Mouse (Mus musculus) kidney, embryonic 14.5 days (tissue): Measurements from ENCODE around the gene Cd27. TPM values are rescaled to one million over a fixed set of nuclear protein-coding genes. Genes with fewer than 3 reads are reported as not detected.
A peak's percentile ranks its signal among the peaks of the same experiment; 100 is the strongest.

ENCODE experiments used
- ATAC-seq: fragments of 200-750 bp; cut with Nextera tagmentation; 2 replicates; pipeline ENCODE4 v1.8.0; 2017; ENCODE audit warnings: moderate number of reproducible peaks, mild to moderate bottlenecking, moderate TSS enrichment, moderate library complexity; ENCODE audit not compliant: low FRiP score, low TSS enrichment
- H3K27ac ChIP-seq: fragments of 300-500 bp; sonication (generic); 2 replicates; pipeline ENCODE4 v1.5.1; 2014; ENCODE audit warnings: low read depth, mild to moderate bottlenecking, low read length, moderate library complexity, mixed read lengths
- H3K27me3 ChIP-seq: fragments of 300-500 bp; sonication (generic); 2 replicates; pipeline ENCODE4 v1.6.1; 2014; ENCODE audit warnings: mild to moderate bottlenecking, low read length; ENCODE audit not compliant: control insufficient read depth, insufficient read depth
- H3K36me3 ChIP-seq: fragments of 300-500 bp; sonication (generic); 2 replicates; pipeline ENCODE4 v1.6.1; 2014; ENCODE audit warnings: low read length, mixed read lengths; ENCODE audit not compliant: control insufficient read depth, insufficient read depth
- H3K4me1 ChIP-seq: fragments of 300-500 bp; sonication (generic); 2 replicates; pipeline ENCODE4 v1.6.1; 2014; ENCODE audit warnings: low read length, mixed read lengths; ENCODE audit not compliant: control insufficient read depth, insufficient read depth
- H3K4me2 ChIP-seq: fragments of 300-500 bp; sonication (generic); replicated peaks from 2 replicates; pipeline ENCODE4 v1.6.1; 2014; ENCODE audit warnings: low read depth, mild to moderate bottlenecking, low read length
- H3K4me3 ChIP-seq: fragments of 300-500 bp; sonication (generic); 2 replicates; pipeline ENCODE4 v1.5.1; 2014; ENCODE audit warnings: mild to moderate bottlenecking, low read length
- H3K9ac ChIP-seq: fragments of 300-500 bp; sonication (generic); 2 replicates; pipeline ENCODE4 v1.6.1; 2014; ENCODE audit warnings: low read depth, mild to moderate bottlenecking, low read length, moderate library complexity
- H3K9me3 ChIP-seq: fragments of 300-500 bp; sonication (generic); 2 replicates; pipeline ENCODE4 v1.6.1; 2016; ENCODE audit warnings: low read length; ENCODE audit not compliant: control insufficient read depth
- WGBS: fragments of 180-500 bp; shearing (Covaris S2); extraction: QIAGEN DNeasy Blood & Tissue Kit; methylation state at CpG from one replicate; pipeline ENCODE4 v1.1.7; 2014; 5-methylcytosine and 5-hydroxymethylcytosine counted together
- polyA plus RNA-seq: library from polyadenylated mRNA; unstranded; fragments of >200 nt; fragmentation: Nextera tagmentation; extraction: Ambion mirVana; gene quantifications from 2 replicates; pipeline ENCODE4 v1.2.1, GENCODE M21; 2014

The Cd27 gene
- polyA plus RNA-seq, 1 experiment from 2014 or later: 1.5 TPM

- H3K27me3 ChIP-seq: peaks cover 10% of the 10 kb centered on the region
- H3K27ac ChIP-seq: no peak overlapping the region
- no peak for ATAC-seq
- no peaks in the 10 kb centered on the region for H3K36me3 ChIP-seq
- no peak overlapping the region for H3K4me3 ChIP-seq
- 32% methylated on average over 2 of the region's 2 CpGs for WGBS
- H3K4me2 ChIP-seq: no peak overlapping the region
- H3K9me3 ChIP-seq: no peaks in the 10 kb centered on the region
- H3K9ac ChIP-seq: no peak overlapping the region
- no peaks in the 10 kb centered on the region for H3K4me1 ChIP-seq
Observed at GRCm38 (mm10) chr6:125212621-125213020, 24.2 kb downstream of the Cd27 start.

DNA sequence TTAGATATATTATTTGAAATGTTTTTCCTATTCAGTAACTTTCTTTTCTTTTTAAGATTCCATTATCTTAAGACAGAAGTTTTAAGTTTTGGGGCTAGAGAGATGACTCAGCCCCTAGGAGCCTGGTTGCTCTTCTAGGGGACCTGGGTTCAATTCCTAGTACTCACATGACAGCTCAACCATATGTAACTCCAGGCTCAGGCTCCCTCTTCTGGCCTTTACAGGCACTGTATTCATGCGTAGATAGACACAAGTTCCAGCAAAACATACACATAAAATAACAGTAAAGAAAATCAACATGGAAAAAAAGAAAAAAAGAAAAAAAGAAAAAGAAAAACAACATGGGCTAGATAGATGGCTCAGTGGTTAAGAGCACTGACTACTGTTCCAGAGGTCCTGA, 26.4 kb downstream of the Cd27 start:
- Histone ChIP-seq H3K9me3 (no peaks in the 10 kb centered on the region), H3K27ac (no peak overlapping the region), H3K4me1 (no peaks in the 10 kb centered on the region), H3K27me3 (peaks cover 10% of the 10 kb centered on the region), H3K9ac (no peak overlapping the region), H3K36me3 (no peaks in the 10 kb centered on the region), H3K4me2 (no peak overlapping the region), H3K4me3 (no peak overlapping the region)
- no peak for ATAC-seq
- 74% methylated on average over 1 of the region's 1 CpGs for WGBS

GRCm38 (mm10) chr6:125197166-125197565, 39.6 kb downstream of the Cd27 start:
- H3K4me1 ChIP-seq: no peaks in the 10 kb centered on the region
- H3K9me3 ChIP-seq: no peaks in the 10 kb centered on the region
- H3K9ac ChIP-seq: no peak overlapping the region
- no peak overlapping the region for H3K4me2 ChIP-seq
- H3K36me3 ChIP-seq: peaks cover 19% of the 10 kb centered on the region
- H3K27me3 ChIP-seq: no peaks in the 10 kb centered on the region
- 90% methylated on average over 5 of the region's 5 CpGs for WGBS
- H3K27ac ChIP-seq: no peak overlapping the region
- no peak for ATAC-seq
- no peak overlapping the region for H3K4me3 ChIP-seq

DNA sequence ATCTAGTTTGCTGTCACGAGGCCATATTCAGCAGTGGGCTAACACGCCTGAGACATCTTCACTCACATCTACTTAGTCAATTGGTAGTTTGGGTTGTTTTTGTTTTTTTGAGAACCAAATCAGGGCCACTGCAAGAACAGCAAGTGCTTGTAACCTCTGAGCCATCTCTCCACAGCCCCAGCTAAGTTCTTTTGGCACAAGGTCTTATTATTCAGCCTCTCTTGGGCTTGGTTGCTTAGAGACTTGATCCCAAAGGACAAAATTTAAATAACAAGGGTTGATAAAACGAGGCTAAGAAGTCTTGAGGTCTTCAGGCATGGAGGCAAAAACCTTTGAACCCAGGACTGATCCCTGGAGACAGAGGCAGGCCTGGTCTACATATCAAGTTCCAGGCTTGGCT, 40.5 kb downstream of the Cd27 start:
- no peak overlapping the region for H3K4me3 ChIP-seq
- no peak overlapping the region for H3K4me2 ChIP-seq
- no peaks in the 10 kb centered on the region for H3K27me3 ChIP-seq
- peaks cover 19% of the 10 kb centered on the region for H3K36me3 ChIP-seq
- no peak overlapping the region for H3K9ac ChIP-seq
- no peaks in the 10 kb centered on the region for H3K9me3 ChIP-seq
- H3K27ac ChIP-seq: no peak overlapping the region
- ATAC-seq: no peak
- no peaks in the 10 kb centered on the region for H3K4me1 ChIP-seq
- WGBS: 63% methylated on average over 3 of the region's 3 CpGs

DNA sequence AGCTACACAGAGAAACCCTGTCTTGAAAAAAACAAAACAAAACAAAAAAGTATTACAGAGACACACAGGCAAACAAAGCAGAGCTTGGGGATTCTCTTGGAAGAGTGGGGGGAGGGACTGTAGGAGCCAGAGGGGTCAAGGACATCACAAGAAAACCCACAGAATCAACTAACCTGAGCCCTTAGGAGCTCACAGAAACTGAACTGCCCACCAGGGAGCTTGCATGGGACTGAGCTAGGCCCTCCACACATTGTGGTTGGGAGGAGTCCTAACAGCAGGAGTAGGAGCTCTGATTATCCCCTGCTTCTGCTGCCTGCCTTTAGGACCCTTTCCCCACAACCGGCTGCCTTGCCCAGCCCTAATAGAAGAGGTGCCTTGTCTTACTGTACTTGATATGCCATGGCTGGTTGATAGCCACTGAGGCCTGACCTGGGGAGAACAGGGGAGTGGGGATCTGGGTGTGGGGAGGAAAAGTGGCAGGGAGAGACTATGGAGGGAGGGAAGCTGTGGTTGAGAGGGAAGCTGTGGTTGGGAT, 41.2 kb downstream of the Cd27 start:
- Histone ChIP-seq H3K4me1 (no peaks in the 10 kb centered on the region), H3K9ac (no peak overlapping the region), H3K9me3 (no peaks in the 10 kb centered on the region), H3K4me3 (no peak overlapping the region), H3K36me3 (peaks cover 19% of the 10 kb centered on the region), H3K27me3 (no peaks in the 10 kb centered on the region), H3K4me2 (no peak overlapping the region), H3K27ac (no peak overlapping the region)
- ATAC-seq: no peak
- WGBS: 30% methylated on average over 1 of the region's 1 CpGs

GRCm38 (mm10) chr6:125193390-125193789, 43.4 kb downstream of the Cd27 start:
- peaks cover 32% of the 10 kb centered on the region for H3K36me3 ChIP-seq
- 57% methylated on average over 7 of the region's 7 CpGs for WGBS
- no peak overlapping the region for H3K4me3 ChIP-seq
- no peaks in the 10 kb centered on the region for H3K27me3 ChIP-seq
- peak overlapping the region; percentile 63; the same call in 1 of the 2 replicates for H3K4me2 ChIP-seq
- H3K9ac ChIP-seq: no peak overlapping the region
- H3K27ac ChIP-seq: no peak overlapping the region
- no peak for ATAC-seq
- no peaks in the 10 kb centered on the region for H3K9me3 ChIP-seq
- H3K4me1 ChIP-seq: peaks cover 6% of the 10 kb centered on the region; the same call in 1 of the 2 replicates

- H3K4me1 ChIP-seq: peaks cover 6% of the 10 kb centered on the region; the same call in 1 of the 2 replicates
- H3K9me3 ChIP-seq: no peaks in the 10 kb centered on the region
- peak overlapping the region; percentile 81 for H3K9ac ChIP-seq
- H3K36me3 ChIP-seq: peaks cover 38% of the 10 kb centered on the region
- peak overlapping the region; percentile 79 for H3K4me3 ChIP-seq
- peak overlapping the region; percentile 100; the same call in 1 of the 2 replicates for H3K27ac ChIP-seq
- peak overlapping the region; percentile 63 for H3K4me2 ChIP-seq
- ATAC-seq: no peak
- 38% methylated on average over 5 of the region's 5 CpGs for WGBS
- H3K27me3 ChIP-seq: no peaks in the 10 kb centered on the region
Observed at GRCm38 (mm10) chr6:125192841-125193240, 44.0 kb downstream of the Cd27 start.

GRCm38 (mm10) chr6:125192016-125192714, 44.6 kb downstream of the Cd27 start:
- Histone ChIP-seq H3K9me3 (no peaks in the 10 kb centered on the region), H3K36me3 (peaks cover 45% of the 10 kb centered on the region), H3K4me1 (peaks cover 6% of the 10 kb centered on the region; the same call in 1 of the 2 replicates), H3K27me3 (no peaks in the 10 kb centered on the region), H3K4me2 (peak overlapping the region; percentile 63), H3K4me3 (peak overlapping the region; percentile 79), H3K9ac (peak overlapping the region; percentile 81), H3K27ac (peak overlapping the region; percentile 100)
- under 1% methylated on average over 34 of the region's 34 CpGs for WGBS
- peak; percentile 93 for ATAC-seq

DNA sequence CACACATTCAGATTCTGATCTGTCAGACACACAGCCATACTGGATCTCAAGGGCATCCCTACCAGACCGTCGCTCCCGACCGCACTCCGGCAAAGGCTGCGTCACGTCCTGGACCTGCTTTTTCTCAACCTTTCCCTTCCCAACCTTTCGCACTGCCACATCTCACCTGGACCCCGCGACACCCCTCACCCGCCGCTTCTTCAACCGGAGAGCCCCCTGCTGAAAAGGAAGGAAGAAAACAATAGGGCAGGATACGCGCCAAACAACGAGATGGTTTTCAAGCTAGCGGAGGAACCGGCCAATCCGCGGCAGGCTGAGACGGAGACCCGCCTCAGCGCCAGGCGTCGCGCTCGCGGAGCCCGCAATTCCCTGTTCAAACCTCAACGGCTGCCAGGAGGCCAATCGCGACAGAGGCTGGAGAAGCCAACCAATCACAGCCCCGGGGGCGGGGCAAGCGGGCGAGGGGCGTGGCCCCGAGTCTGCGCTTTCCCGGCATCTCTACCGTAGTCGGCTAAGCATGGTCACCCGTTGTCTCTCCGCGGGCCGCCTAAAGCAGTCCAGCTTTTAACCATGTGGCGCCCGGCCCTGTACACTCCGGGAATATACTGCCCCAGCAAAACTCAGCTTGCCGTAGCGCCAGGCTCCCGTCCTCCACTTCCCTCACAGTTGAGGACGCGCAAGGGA, 45.3 kb downstream of the Cd27 start, which contains the start of the genes Ncapd2 and Mrpl51:
Gene Ncapd2 (minus strand): TSS at position 370 of the 684 bp plus-strand sequence.
Gene Mrpl51 (plus strand): TSS at position 470 of the 684 bp plus-strand sequence.
- peak; percentile 96 for ATAC-seq
- Histone ChIP-seq H3K4me1 (peaks cover 6% of the 10 kb centered on the region; the same call in 1 of the 2 replicates), H3K4me3 (peak within 1 kb of the TSS; percentile 79), H3K27me3 (no peaks in the 10 kb centered on the region), H3K9ac (peak within 1 kb of the TSS; percentile 81), H3K4me2 (peak within 1 kb of the TSS; percentile 63), H3K27ac (peak within 1 kb of the TSS; percentile 100), H3K9me3 (no peaks in the 10 kb centered on the region), H3K36me3 (peaks cover 52% of the 10 kb centered on the region)
- whole genome bisulfite sequencing: under 1% methylated on average over 54 of the region's 54 CpGs
